Mouse (Mus musculus) heart, embryonic 11.5 days (tissue): ENCODE data around the gene Fgf18. TPM values are rescaled to one million over a fixed set of nuclear protein-coding genes. Genes with fewer than 3 reads are reported as not detected.

Experiments used
- ATAC-seq: fragments of 200-750 bp; cut with Nextera tagmentation; replicated peaks from 2 replicates; pipeline ENCODE4 v1.8.0; 2017; ENCODE audit warnings: moderate library complexity; ENCODE audit not compliant: insufficient number of reproducible peaks, low FRiP score, low TSS enrichment
- H3K27ac ChIP-seq: fragments of 300-500 bp; sonication (generic); 2 replicates; pipeline ENCODE4 v1.5.1; 2014; ENCODE audit warnings: mild to moderate bottlenecking, low read depth, low read length
- H3K27me3 ChIP-seq: fragments of 300-500 bp; sonication (generic); 2 replicates; pipeline ENCODE4 v1.6.1; 2014; ENCODE audit warnings: mild to moderate bottlenecking, low read length, mixed read lengths; ENCODE audit not compliant: control insufficient read depth, insufficient read depth
- H3K36me3 ChIP-seq: fragments of 300-500 bp; sonication (generic); 2 replicates; pipeline ENCODE4 v1.6.1; 2014; ENCODE audit warnings: mild to moderate bottlenecking, low read length, moderate library complexity, mixed read lengths; ENCODE audit not compliant: control insufficient read depth, insufficient read depth
- H3K4me1 ChIP-seq: fragments of 300-500 bp; sonication (generic); 2 replicates; pipeline ENCODE4 v1.6.1; 2014; ENCODE audit warnings: low read length; ENCODE audit not compliant: control insufficient read depth, insufficient read depth
- H3K4me2 ChIP-seq: fragments of 300-500 bp; sonication (generic); 2 replicates; pipeline ENCODE4 v1.6.1; 2014; ENCODE audit warnings: mild to moderate bottlenecking, moderate library complexity
- H3K4me3 ChIP-seq: fragments of 300-500 bp; sonication (generic); 2 replicates; pipeline ENCODE4 v1.5.1; 2014; ENCODE audit warnings: low read depth, low read length
- H3K9ac ChIP-seq: fragments of 300-500 bp; sonication (generic); 2 replicates; pipeline ENCODE4 v1.6.1; 2014; ENCODE audit warnings: mild to moderate bottlenecking, low read depth, low read length, moderate library complexity
- H3K9me3 ChIP-seq: fragments of 300-500 bp; sonication (generic); replicated peaks from 2 replicates; pipeline ENCODE4 v1.6.1; 2016; ENCODE audit warnings: low read length; ENCODE audit not compliant: control insufficient read depth
- WGBS: fragments of 180-500 bp; shearing (Covaris S2); extraction: QIAGEN DNeasy Blood & Tissue Kit; methylation state at CpG from one replicate; pipeline ENCODE4 v1.1.7; 2014; ENCODE audit not compliant: insufficient replicate concordance; 5-methylcytosine and 5-hydroxymethylcytosine counted together
- polyA plus RNA-seq: library from polyadenylated mRNA; unstranded; fragments of >200 nt; fragmentation: Nextera tagmentation; extraction: Ambion mirVana; gene quantifications from 2 replicates; pipeline ENCODE4 v1.2.1, GENCODE M21; 2014

Gene Fgf18
- polyA plus RNA-seq, 1 experiment from 2014 or later: 1.8 TPM

- H3K27ac ChIP-seq: no peak overlapping the region
- no peak for ATAC-seq
- H3K9me3 ChIP-seq: no peaks in the 10 kb centered on the region
- H3K27me3 ChIP-seq: peaks cover 9% of the 10 kb centered on the region; the same call in 1 of the 2 replicates
- H3K36me3 ChIP-seq: no peaks in the 10 kb centered on the region
- no peak overlapping the region for H3K4me2 ChIP-seq
- no peaks in the 10 kb centered on the region for H3K4me1 ChIP-seq
- H3K9ac ChIP-seq: no peak overlapping the region
- no peak overlapping the region for H3K4me3 ChIP-seq
- 51% methylated on average over 6 of the region's 6 CpGs for WGBS
Observed at GRCm38 (mm10) chr11:33079424-33079823, 67.8 kb downstream of the Fgf18 start.

- Histone ChIP-seq H3K27me3 (peaks cover 9% of the 10 kb centered on the region; the same call in 1 of the 2 replicates), H3K4me2 (no peak overlapping the region)
Observed at GRCm38 (mm10) chr11:33078036-33078435, 69.2 kb downstream of the Fgf18 start.

GRCm38 (mm10) chr11:33075293-33075692 is 71.9 kb downstream of the Fgf18 start:
- WGBS: 56% methylated on average over 8 of the region's 8 CpGs
- no peak overlapping the region for H3K27ac ChIP-seq
- H3K36me3 ChIP-seq: no peaks in the 10 kb centered on the region
- peaks cover 9% of the 10 kb centered on the region; the same call in 1 of the 2 replicates for H3K27me3 ChIP-seq
- no peak overlapping the region for H3K9ac ChIP-seq
- no peaks in the 10 kb centered on the region for H3K9me3 ChIP-seq
- no peaks in the 10 kb centered on the region for H3K4me1 ChIP-seq
- H3K4me2 ChIP-seq: no peak overlapping the region
- no peak for ATAC-seq
- H3K4me3 ChIP-seq: no peak overlapping the region

More at GRCm38 (mm10) chr11:33078036-33078435, 69.2 kb downstream of the Fgf18 start:
- Histone ChIP-seq H3K4me1 (no peaks in the 10 kb centered on the region), H3K9ac (no peak overlapping the region), H3K36me3 (no peaks in the 10 kb centered on the region), H3K4me3 (no peak overlapping the region), H3K9me3 (no peaks in the 10 kb centered on the region), H3K27ac (no peak overlapping the region)
- 32% methylated on average over 7 of the region's 7 CpGs for WGBS
- no peak for ATAC-seq

GRCm38 (mm10) chr11:33074541-33074940 is 72.7 kb downstream of the Fgf18 start:
- H3K27ac ChIP-seq: no peak overlapping the region
- H3K27me3 ChIP-seq: peaks cover 9% of the 10 kb centered on the region; the same call in 1 of the 2 replicates
- no peaks in the 10 kb centered on the region for H3K36me3 ChIP-seq
- ATAC-seq: no peak
- 59% methylated on average over 7 of the region's 7 CpGs for WGBS
- no peaks in the 10 kb centered on the region for H3K9me3 ChIP-seq
- no peak overlapping the region for H3K4me2 ChIP-seq
- H3K9ac ChIP-seq: no peak overlapping the region
- H3K4me1 ChIP-seq: no peaks in the 10 kb centered on the region
- no peak overlapping the region for H3K4me3 ChIP-seq

- H3K27me3 ChIP-seq: no peaks in the 10 kb centered on the region
- H3K27ac ChIP-seq: no peak overlapping the region
- no peak for ATAC-seq
- no peak overlapping the region for H3K4me2 ChIP-seq
- 71% methylated on average over 5 of the region's 5 CpGs for WGBS
- no peak overlapping the region for H3K4me3 ChIP-seq
- no peaks in the 10 kb centered on the region for H3K4me1 ChIP-seq
- H3K9ac ChIP-seq: no peak overlapping the region
- no peaks in the 10 kb centered on the region for H3K36me3 ChIP-seq
- H3K9me3 ChIP-seq: no peaks in the 10 kb centered on the region
Observed at GRCm38 (mm10) chr11:33071358-33071922, 75.8 kb downstream of the Fgf18 start.

- WGBS: 70% methylated on average over 6 of the region's 6 CpGs
- H3K9ac ChIP-seq: no peak overlapping the region
- no peak for ATAC-seq
- no peak overlapping the region for H3K27ac ChIP-seq
- no peak overlapping the region for H3K4me2 ChIP-seq
- H3K4me3 ChIP-seq: no peak overlapping the region
- no peaks in the 10 kb centered on the region for H3K9me3 ChIP-seq
- H3K4me1 ChIP-seq: no peaks in the 10 kb centered on the region
- H3K27me3 ChIP-seq: no peaks in the 10 kb centered on the region
- no peaks in the 10 kb centered on the region for H3K36me3 ChIP-seq
Observed at GRCm38 (mm10) chr11:33070520-33070919, 76.7 kb downstream of the Fgf18 start.

Other genes starting within 250 kb of the Fgf18 start
- gene Npm1, start 15.8 kb upstream of the Fgf18 start, polyA plus RNA-seq: 632 and 689 TPM in 2 replicates
- gene Tlx3, start 56.2 kb upstream of the Fgf18 start, polyA plus RNA-seq: not detected in 2 replicates
- not detected in 2 replicates for gene Gm12117, start 129.3 kb upstream of the Fgf18 start, polyA plus RNA-seq